Mouse (Mus musculus) liver, embryonic 11.5 days (tissue): ENCODE data around the gene 2310039H08Rik. TPM values are rescaled to one million over a fixed set of nuclear protein-coding genes. Genes with fewer than 3 reads are reported as not detected.
"Not testable (repeated sequence)": the region's sequence is repeated elsewhere in the genome, so short reads cannot be mapped to it uniquely, and the experiment has no call there.

Source experiments
- ATAC-seq: fragments of 200-750 bp; cut with Nextera tagmentation; replicated peaks from 2 replicates; pipeline ENCODE4 v1.8.0; 2017; ENCODE audit warnings: moderate number of reproducible peaks, mild to moderate bottlenecking, moderate TSS enrichment, moderate library complexity; ENCODE audit not compliant: low FRiP score
- DNase-seq: peaks from one replicate; pipeline ENCODE4 v3.0.0-alpha.2; 2017; ENCODE audit warnings: low spot score
- H3K27ac ChIP-seq: fragments of 300-500 bp; sonication (generic); 2 replicates; pipeline ENCODE4 v1.5.1; 2014; ENCODE audit warnings: mild to moderate bottlenecking, low read depth, low read length, control low read depth
- H3K27me3 ChIP-seq: fragments of 300-500 bp; sonication (generic); replicated peaks from 2 replicates; pipeline ENCODE4 v1.6.1; 2014; ENCODE audit warnings: low read length, mixed read lengths; ENCODE audit not compliant: control insufficient read depth, insufficient read depth
- H3K36me3 ChIP-seq: fragments of 300-500 bp; sonication (generic); 2 replicates; pipeline ENCODE4 v1.6.1; 2014; ENCODE audit warnings: mild to moderate bottlenecking, low read length, moderate library complexity, mixed read lengths; ENCODE audit not compliant: control insufficient read depth, insufficient read depth
- H3K4me1 ChIP-seq: fragments of 300-500 bp; sonication (generic); replicated peaks from 2 replicates; pipeline ENCODE4 v1.6.1; 2014; ENCODE audit warnings: low read length, mixed read lengths; ENCODE audit not compliant: control insufficient read depth, insufficient read depth
- H3K4me2 ChIP-seq: fragments of 300-500 bp; sonication (generic); 2 replicates; pipeline ENCODE4 v1.6.1; 2014; ENCODE audit warnings: mild to moderate bottlenecking, control low read depth, moderate library complexity
- H3K4me3 ChIP-seq: fragments of 300-500 bp; sonication (generic); 2 replicates; pipeline ENCODE4 v1.5.1; 2014; ENCODE audit warnings: low read depth, low read length, control low read depth
- H3K9ac ChIP-seq: fragments of 300-500 bp; sonication (generic); 2 replicates; pipeline ENCODE4 v1.6.1; 2014; ENCODE audit warnings: low read depth, low read length, control low read depth
- H3K9me3 ChIP-seq: fragments of 300-500 bp; sonication (generic); 2 replicates; pipeline ENCODE4 v1.6.1; 2016; ENCODE audit warnings: low read length, inconsistent platforms, mixed read lengths; ENCODE audit not compliant: control insufficient read depth
- WGBS: fragments of 180-500 bp; shearing (Covaris S2); extraction: QIAGEN DNeasy Blood & Tissue Kit; methylation state at CpG from one replicate; pipeline ENCODE4 v1.1.7; 2014; 5-methylcytosine and 5-hydroxymethylcytosine counted together
- polyA plus RNA-seq: library from polyadenylated mRNA; unstranded; fragments of >200 nt; fragmentation: Nextera tagmentation; extraction: Ambion mirVana; gene quantifications from 2 replicates; pipeline ENCODE4 v1.2.1, GENCODE M21; 2014

The 2310039H08Rik gene
- polyA plus RNA-seq, 1 experiment from 2014 or later: 82.5 TPM

GRCm38 (mm10) chr17:46750580-46750979 is 21.9 kb upstream of the 2310039H08Rik start:
- H3K4me3 ChIP-seq: peak overlapping the region; percentile 81
- ATAC-seq: no peak
- H3K9me3 ChIP-seq: no peaks in the 10 kb centered on the region
- H3K27me3 ChIP-seq: no peaks in the 10 kb centered on the region
- H3K36me3 ChIP-seq: peaks cover 11% of the 10 kb centered on the region; the same call in 1 of the 2 replicates
- peak overlapping the region; percentile 85 for H3K9ac ChIP-seq
- WGBS: 81% methylated on average over 4 of the region's 4 CpGs
- peaks cover 12% of the 10 kb centered on the region; the same call in 1 of the 2 replicates for H3K4me1 ChIP-seq
- H3K27ac ChIP-seq: peak overlapping the region; percentile 85; the same call in 1 of the 2 replicates
- H3K4me2 ChIP-seq: peak overlapping the region; percentile 90
- DNase-seq: no peak

- Histone ChIP-seq H3K4me2 (peak overlapping the region; percentile 90), H3K4me3 (peak overlapping the region; percentile 81), H3K27me3 (no peaks in the 10 kb centered on the region), H3K36me3 (peaks cover 7% of the 10 kb centered on the region; the same call in 1 of the 2 replicates), H3K4me1 (peaks cover 12% of the 10 kb centered on the region; the same call in 1 of the 2 replicates), H3K9ac (peak overlapping the region; percentile 85), H3K9me3 (no peaks in the 10 kb centered on the region), H3K27ac (peak overlapping the region; percentile 85)
- 22% methylated on average over 16 of the region's 16 CpGs for WGBS
- no peak for ATAC-seq
- no peak for DNase-seq
These were observed 21.2 kb upstream of the 2310039H08Rik start for GRCm38 (mm10) chr17:46751056-46751793.

- ATAC-seq (peak; percentile 99), DNase-seq (peak; percentile 99)
- H3K36me3 ChIP-seq: peaks cover 5% of the 10 kb centered on the region; the same call in 1 of the 2 replicates
- H3K4me3 ChIP-seq: peak within 1 kb of the TSS; percentile 81
- H3K9ac ChIP-seq: peak within 1 kb of the TSS; percentile 85
- peak within 1 kb of the TSS; percentile 85 for H3K27ac ChIP-seq
- WGBS: under 1% methylated on average over 58 of the region's 58 CpGs
- peaks cover 12% of the 10 kb centered on the region; the same call in 1 of the 2 replicates for H3K4me1 ChIP-seq
- H3K9me3 ChIP-seq: no peaks in the 10 kb centered on the region
- H3K27me3 ChIP-seq: no peaks in the 10 kb centered on the region
- H3K4me2 ChIP-seq: peak within 1 kb of the TSS; percentile 90
These were observed 20.5 kb upstream of the 2310039H08Rik start, which contains the start of gene Cnpy3 for GRCm38 (mm10) chr17:46751794-46752556. TSS of gene Cnpy3 (minus strand) at chr17:46752214.

- no peaks in the 10 kb centered on the region for H3K27me3 ChIP-seq
- no peak for DNase-seq
- no peak overlapping the region for H3K4me3 ChIP-seq
- 83% methylated on average over 12 of the region's 12 CpGs for WGBS
- H3K9me3 ChIP-seq: no peaks in the 10 kb centered on the region
- H3K4me2 ChIP-seq: no peak overlapping the region
- no peak overlapping the region for H3K27ac ChIP-seq
- ATAC-seq: no peak
- H3K4me1 ChIP-seq: no peaks in the 10 kb centered on the region
- H3K9ac ChIP-seq: no peak overlapping the region; the same call in 1 of the 2 replicates
- H3K36me3 ChIP-seq: no peaks in the 10 kb centered on the region
These were observed 13.7 kb upstream of the 2310039H08Rik start for GRCm38 (mm10) chr17:46758753-46759152.

- H3K36me3 ChIP-seq: no peaks in the 10 kb centered on the region
- ATAC-seq (no peak), DNase-seq (no peak)
- no peak within 1 kb of the TSS for H3K4me2 ChIP-seq
- no peaks in the 10 kb centered on the region for H3K9me3 ChIP-seq
- H3K4me3 ChIP-seq: no peak within 1 kb of the TSS
- 62% methylated on average over 2 of the region's 2 CpGs for WGBS
- no peak within 1 kb of the TSS; the same call in 1 of the 2 replicates for H3K27ac ChIP-seq
- H3K27me3 ChIP-seq: no peaks in the 10 kb centered on the region
- H3K9ac ChIP-seq: no peak within 1 kb of the TSS
- no peaks in the 10 kb centered on the region for H3K4me1 ChIP-seq
These were observed 8.9 kb upstream of the 2310039H08Rik start, which contains the start of gene Ptcra for GRCm38 (mm10) chr17:46763544-46763943. TSS of gene Ptcra (minus strand) at chr17:46763712.

GRCm38 (mm10) chr17:46764916-46765315 is 7.5 kb upstream of the 2310039H08Rik start:
- not testable (repeated sequence) for H3K36me3 ChIP-seq, H3K4me1 ChIP-seq, ATAC-seq, H3K27me3 ChIP-seq, H3K27ac ChIP-seq, H3K4me3 ChIP-seq, H3K9me3 ChIP-seq, DNase-seq, H3K9ac ChIP-seq, H3K4me2 ChIP-seq
- WGBS: 68% methylated on average over 7 of the region's 9 CpGs

- H3K27me3 ChIP-seq: no peaks in the 10 kb centered on the region
- H3K36me3 ChIP-seq: no peaks in the 10 kb centered on the region
- DNase-seq: no peak
- no peak overlapping the region for H3K27ac ChIP-seq
- peaks cover 6% of the 10 kb centered on the region for H3K4me1 ChIP-seq
- ATAC-seq: no peak
- H3K4me2 ChIP-seq: no peak overlapping the region
- 54% methylated on average over 8 of the region's 8 CpGs for WGBS
- no peaks in the 10 kb centered on the region for H3K9me3 ChIP-seq
- no peak overlapping the region for H3K9ac ChIP-seq
- H3K4me3 ChIP-seq: no peak overlapping the region
These were observed 4.6 kb upstream of the 2310039H08Rik start for GRCm38 (mm10) chr17:46767868-46768267.

- DNase-seq (no peak), ATAC-seq (no peak)
- WGBS: 89% methylated on average over 11 of the region's 11 CpGs
- Histone ChIP-seq H3K9ac (no peak overlapping the region), H3K27me3 (no peaks in the 10 kb centered on the region), H3K4me3 (no peak overlapping the region), H3K36me3 (peaks cover 7% of the 10 kb centered on the region), H3K4me1 (peaks cover 10% of the 10 kb centered on the region), H3K4me2 (no peak overlapping the region), H3K27ac (no peak overlapping the region), H3K9me3 (no peaks in the 10 kb centered on the region)
These were observed 1.9 kb upstream of the 2310039H08Rik start for GRCm38 (mm10) chr17:46770546-46770945.
